Mouse (Mus musculus) CH12.LX (cell line): ENCODE measurements around the gene Slc16a2. TPM values are rescaled to one million over a fixed set of nuclear protein-coding genes. Genes with fewer than 3 reads are reported as not detected.

Source experiments
- DNase-seq: peaks from one replicate; pipeline ENCODE4 v3.0.0-alpha.2; 2013; ENCODE audit errors: extremely low read depth
- H3K27ac ChIP-seq: 2 replicates; pipeline ENCODE4 v1.5.1; 2012; ENCODE audit warnings: low read depth, mild to moderate bottlenecking, control low read depth, moderate library complexity; ENCODE audit not compliant: insufficient read depth
- H3K27me3 ChIP-seq: replicated peaks from 2 replicates; pipeline ENCODE3; 2012; ENCODE audit warnings: inconsistent platforms
- H3K36me3 ChIP-seq, 2 experiments: replicated peaks in 1 of 2; 2 replicates each; pipeline versions ENCODE3 to v1.6.1; 2012; ENCODE audit warnings: inconsistent platforms in 1 of 2, low read length in 1 of 2, mild to moderate bottlenecking in 1 of 2, mixed read lengths in 1 of 2, moderate library complexity in 1 of 2; ENCODE audit not compliant: control insufficient read depth in 1 of 2, insufficient read depth in 1 of 2
- H3K4me1 ChIP-seq, 2 experiments: 2 replicates each; pipeline ENCODE4 v1.6.1; 2012; ENCODE audit warnings: inconsistent platforms in 1 of 2, moderate library complexity in 1 of 2; ENCODE audit not compliant: insufficient read depth in 2 of 2, control insufficient read depth in 1 of 2
- H3K4me2 ChIP-seq: 2 replicates; pipeline ENCODE4 v1.6.1; 2012; ENCODE audit warnings: low read depth, mild to moderate bottlenecking, control low read depth; ENCODE audit not compliant: poor library complexity, insufficient read depth, severe bottlenecking
- H3K4me3 ChIP-seq, 3 experiments: fragments of 150-350 bp in 1 of 3; sonication (generic) in 1 of 3; replicated peaks in 1 of 3; 2 replicates each; pipeline versions ENCODE3 to v1.5.1; 2011 to 2012; ENCODE audit warnings: low read depth in 2 of 3, low read length in 2 of 3, mild to moderate bottlenecking in 2 of 3, moderate library complexity in 2 of 3, control low read depth in 1 of 3, improper control_type of control experiment in 1 of 3, inconsistent platforms in 1 of 3, mixed read lengths in 1 of 3; ENCODE audit not compliant: poor library complexity in 1 of 3
- H3K79me2 ChIP-seq: replicated peaks from 2 replicates; pipeline ENCODE4 v1.6.1; 2012; ENCODE audit warnings: mild to moderate bottlenecking, moderate library complexity; ENCODE audit not compliant: control insufficient read depth, poor library complexity, insufficient read depth, severe bottlenecking; ENCODE audit errors: extremely low read depth
- H3K9ac ChIP-seq: 2 replicates; pipeline ENCODE4 v1.6.1; 2012; ENCODE audit warnings: low read depth, mild to moderate bottlenecking, control low read depth, moderate library complexity; ENCODE audit not compliant: insufficient read depth
- H3K9me3 ChIP-seq: replicated peaks from 2 replicates; pipeline ENCODE3; 2012; ENCODE audit warnings: low read length, inconsistent platforms, mixed read lengths
- BHLHE40 ChIP-seq: IDR thresholded peaks from 2 replicates; pipeline ENCODE4 v1.6.1; 2011; ENCODE audit warnings: mild to moderate bottlenecking, low read depth, low read length, improper control_type of control experiment
- CTCF ChIP-seq, 2 experiments: IDR thresholded peaks in 1 of 2; conservative IDR thresholded peaks in 1 of 2; 2 replicates each; pipeline ENCODE4 v1.5.1; 2011 to 2012; ENCODE audit warnings: low read depth in 2 of 2, low read length in 2 of 2, improper control_type of control experiment in 1 of 2, inconsistent platforms in 1 of 2, mild to moderate bottlenecking in 1 of 2, moderate library complexity in 1 of 2
- E2F4 ChIP-seq: IDR thresholded peaks from 2 replicates; pipeline ENCODE4 v1.6.1; 2011; ENCODE audit warnings: low read depth, low read length, improper control_type of control experiment; ENCODE audit not compliant: insufficient replicate concordance
- ETS1 ChIP-seq: conservative IDR thresholded peaks from 2 replicates; pipeline ENCODE4 v1.6.1; 2012; ENCODE audit warnings: low read depth, mild to moderate bottlenecking, inconsistent platforms, low read length, improper control_type of control experiment, moderate library complexity
- GABPA ChIP-seq: IDR thresholded peaks from 2 replicates; pipeline ENCODE4 v1.6.1; 2012; ENCODE audit warnings: low read depth, low read length, improper control_type of control experiment, inconsistent platforms; ENCODE audit not compliant: insufficient replicate concordance
- IRF4 ChIP-seq: IDR thresholded peaks from 2 replicates; pipeline ENCODE4 v1.6.1; 2014; ENCODE audit warnings: low read depth, mild to moderate bottlenecking, inconsistent platforms, low read length, improper control_type of control experiment
- JUN ChIP-seq: IDR thresholded peaks from 2 replicates; pipeline ENCODE4 v1.6.1; 2011; ENCODE audit warnings: low read depth, mild to moderate bottlenecking, low read length, improper control_type of control experiment, moderate library complexity; ENCODE audit not compliant: insufficient read depth
- JUND ChIP-seq: conservative IDR thresholded peaks from 2 replicates; pipeline ENCODE4 v1.6.1; 2011; ENCODE audit warnings: low read depth, low read length, improper control_type of control experiment
- MEF2A ChIP-seq: IDR thresholded peaks from 2 replicates; pipeline ENCODE4 v1.6.1; 2014; ENCODE audit warnings: low read depth, mild to moderate bottlenecking, inconsistent platforms, low read length, improper control_type of control experiment, borderline replicate concordance
- MXI1 ChIP-seq: IDR thresholded peaks from 2 replicates; pipeline ENCODE4 v1.6.1; 2011; ENCODE audit warnings: mild to moderate bottlenecking, low read depth, low read length, improper control_type of control experiment
- MYC ChIP-seq: IDR thresholded peaks from 2 replicates; pipeline ENCODE4 v1.6.1; 2011; ENCODE audit warnings: low read depth, mild to moderate bottlenecking, improper control_type of control experiment, low read length
- NELFE ChIP-seq: IDR thresholded peaks from 2 replicates; pipeline ENCODE4 v1.6.1; 2011; ENCODE audit warnings: low read depth, low read length, improper control_type of control experiment
- PAX5 ChIP-seq: IDR thresholded peaks from 2 replicates; pipeline ENCODE4 v1.6.1; 2012; ENCODE audit warnings: low read length, inconsistent platforms, mixed read lengths
- SIN3A ChIP-seq: IDR thresholded peaks from 2 replicates; pipeline ENCODE4 v1.6.1; 2012; ENCODE audit warnings: low read length, improper control_type of control experiment, inconsistent platforms
- TBP ChIP-seq: conservative IDR thresholded peaks from 2 replicates; pipeline ENCODE4 v1.6.1; 2011; ENCODE audit warnings: low read depth, low read length, improper control_type of control experiment
- ZC3H11A ChIP-seq: IDR thresholded peaks from 2 replicates; pipeline ENCODE4 v1.6.1; 2012; ENCODE audit warnings: low read depth, mild to moderate bottlenecking, inconsistent platforms, low read length, improper control_type of control experiment
- ZKSCAN1 ChIP-seq: IDR thresholded peaks from 2 replicates; pipeline ENCODE4 v1.6.1; 2012; ENCODE audit warnings: low read depth, inconsistent platforms, low read length, improper control_type of control experiment, borderline replicate concordance
- ZMIZ1 ChIP-seq: IDR thresholded peaks from 2 replicates; pipeline ENCODE4 v1.6.1; 2012; ENCODE audit warnings: low read depth, mild to moderate bottlenecking, inconsistent platforms, low read length, improper control_type of control experiment
- ZNF384 ChIP-seq: IDR thresholded peaks from 2 replicates; pipeline ENCODE4 v1.6.1; 2012; ENCODE audit warnings: low read depth, low read length, improper control_type of control experiment, inconsistent platforms
- dilution Hi-C: fragments of 300-500 bp; cut with MboI; formaldehyde crosslinking; loops from 2 replicates; pipeline ENCODE4 v1.14.3; 2020; ENCODE audit warnings: low sequenced_read_pairs; ENCODE audit not compliant: extremely low pct_unique_long_range_greater_than_20kb, extremely low pct_ligation_motif_present
- in situ Hi-C: fragments of 300-500 bp; cut with MboI; formaldehyde crosslinking; loops from 3 replicates; pipeline ENCODE4 v1.14.3; 2019; ENCODE audit warnings: low sequenced_read_pairs, low pct_ligation_motif_present, low pct_unique_long_range_greater_than_20kb, mixed read lengths
- polyA plus RNA-seq: library from polyadenylated mRNA; unstranded; fragments of >175 nt; gene quantifications from 2 replicates; pipeline ENCODE4 v1.2.1, GENCODE M21; 2012; ENCODE audit warnings: low read depth; ENCODE audit not compliant: insufficient read length
- total RNA-seq, 2 experiments: library from RNA; depleted of rRNA; stranded (reverse); fragments of 300-350 nt in 1 of 2; fragments of >200 nt in 1 of 2; gene quantifications; 2 replicates each; pipeline ENCODE4 v1.2.3; 2012 to 2014

Slc16a2 gene
- total and polyA plus RNA-seq, 3 experiments = 0.32 to 2.2 (median 0.42) TPM

- H3K79me2 ChIP-seq = no peaks in the 10 kb centered on the region
- H3K36me3 ChIP-seq = no peaks in the 10 kb centered on the region
- no peaks in the 10 kb centered on the region for H3K4me1 ChIP-seq
- in situ Hi-C loops = no loop called here
- no peak for DNase-seq
- H3K27ac ChIP-seq = no peak overlapping the region
- no peak for TF ChIP-seq JUN
- no peak for TF ChIP-seq BHLHE40
- no peak for TF ChIP-seq NELFE
- no peak for TF ChIP-seq CTCF (conservative IDR thresholded peaks at IDR 0.05 in 1 of 2, IDR thresholded peaks at IDR 0.05 in 1 of 2; ENCODE audit: low read depth in 2 of 2, low read length in 2 of 2)
- TF ChIP-seq GABPA = no peak
- TF ChIP-seq ETS1 = no peak
- TF ChIP-seq MXI1 = no peak
- TF ChIP-seq TBP = no peak
- no peak for TF ChIP-seq SIN3A
- no peak for TF ChIP-seq JUND
- TF ChIP-seq MYC = no peak
- H3K4me3 ChIP-seq = no peak overlapping the region
- dilution Hi-C loops = no loop called here
- H3K4me2 ChIP-seq = no peak overlapping the region
- H3K9me3 ChIP-seq = no peaks in the 10 kb centered on the region
- H3K27me3 ChIP-seq = no peaks in the 10 kb centered on the region
- H3K9ac ChIP-seq = no peak overlapping the region
Measured at GRCm38 (mm10) chrX:103732033-103732703, 89.6 kb downstream of the Slc16a2 start.

- Histone ChIP-seq H3K27me3 (no peaks in the 10 kb centered on the region), H3K4me2 (no peak overlapping the region), H3K9ac (no peak overlapping the region), H3K79me2 (no peaks in the 10 kb centered on the region), H3K4me3 (no peak overlapping the region), H3K36me3 (no peaks in the 10 kb centered on the region), H3K9me3 (no peaks in the 10 kb centered on the region), H3K4me1 (no peaks in the 10 kb centered on the region), H3K27ac (no peak overlapping the region)
- DNase-seq = no peak
- dilution Hi-C loops = no loop called here
- in situ Hi-C loops = no loop called here
- TF ChIP-seq CTCF (conservative IDR thresholded peaks at IDR 0.05 in 1 of 2, IDR thresholded peaks at IDR 0.05 in 1 of 2; ENCODE audit: low read depth in 2 of 2, low read length in 2 of 2) (no peak), PAX5 (no peak), SIN3A (no peak), JUND (no peak), ZNF384 (no peak), ZC3H11A (no peak), IRF4 (no peak), ZMIZ1 (no peak), ZKSCAN1 (no peak), MEF2A (no peak), E2F4 (no peak)
Measured at GRCm38 (mm10) chrX:103722437-103722836, 99.3 kb downstream of the Slc16a2 start.
